Mouse (Mus musculus) adipocyte (in vitro differentiated cells): ENCODE measurements around the gene Sv2b.
A peak's percentile ranks its signal among the peaks of the same experiment; 100 is the strongest.

ENCODE experiments used
- DNase-seq: peaks from one replicate; pipeline ENCODE4 v3.0.0-alpha.2; 2016; ENCODE audit warnings: low spot score

Gene Sv2b

DNA sequence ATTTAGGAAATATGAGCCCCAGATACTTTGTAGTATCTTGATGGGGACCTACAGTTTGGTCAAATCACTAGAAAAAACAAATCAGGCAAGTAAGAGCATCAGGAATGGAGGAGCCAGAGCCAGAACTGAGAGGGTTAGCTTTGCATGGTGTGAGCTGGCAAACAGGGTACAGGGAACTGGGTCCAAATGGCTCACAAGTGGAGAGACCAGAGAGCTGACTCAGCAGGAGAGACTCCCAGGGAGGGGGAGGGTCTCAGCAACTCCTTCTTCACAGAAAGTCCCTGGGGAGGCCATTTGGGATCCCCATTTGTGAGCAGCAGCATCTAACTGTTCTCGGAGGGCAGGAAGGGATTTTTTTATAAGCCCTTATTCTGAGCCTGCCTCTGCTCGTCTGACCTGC lies 18.5 kb downstream of the Sv2b start:
- no peak for DNase-seq

DNA sequence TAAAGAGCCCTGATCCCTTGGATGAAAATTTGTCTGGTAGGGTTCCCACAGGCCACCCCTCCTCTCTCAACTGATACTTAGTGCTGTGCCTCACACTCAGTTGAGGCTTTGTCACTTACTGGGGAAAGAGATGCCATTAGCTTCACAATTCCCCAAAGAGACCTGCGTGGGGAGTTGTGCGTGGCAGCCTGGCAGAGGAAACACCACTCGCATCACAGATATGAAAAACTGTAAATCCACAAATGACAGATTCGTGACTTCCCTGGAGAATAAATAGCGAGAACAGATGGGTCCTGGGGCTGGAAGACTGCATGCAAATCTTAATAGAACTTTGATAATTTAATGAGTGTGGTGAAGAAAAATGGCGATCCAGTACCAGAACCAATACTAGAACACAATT lies 21.8 kb downstream of the Sv2b start:
- no peak for DNase-seq

DNA sequence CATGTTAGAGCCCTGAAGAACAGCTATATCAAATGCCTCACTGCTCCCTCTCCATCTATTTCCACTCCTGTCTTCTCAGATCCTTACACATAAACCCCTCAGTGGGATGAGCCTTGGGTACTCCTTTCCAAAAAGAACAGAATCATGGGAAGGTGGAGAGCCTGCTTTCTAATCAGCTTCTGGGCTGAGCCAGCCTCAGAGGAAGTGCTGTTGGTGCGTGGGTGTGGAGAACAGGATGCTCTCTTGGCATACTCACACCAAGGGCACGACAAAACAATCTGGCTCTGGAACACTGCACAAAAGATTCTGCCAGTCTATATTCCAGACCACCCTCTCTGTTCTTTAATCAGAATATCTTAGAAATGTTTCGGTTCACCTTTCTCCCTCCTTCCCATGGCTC lies 26.1 kb downstream of the Sv2b start:
- no peak for DNase-seq

DNA sequence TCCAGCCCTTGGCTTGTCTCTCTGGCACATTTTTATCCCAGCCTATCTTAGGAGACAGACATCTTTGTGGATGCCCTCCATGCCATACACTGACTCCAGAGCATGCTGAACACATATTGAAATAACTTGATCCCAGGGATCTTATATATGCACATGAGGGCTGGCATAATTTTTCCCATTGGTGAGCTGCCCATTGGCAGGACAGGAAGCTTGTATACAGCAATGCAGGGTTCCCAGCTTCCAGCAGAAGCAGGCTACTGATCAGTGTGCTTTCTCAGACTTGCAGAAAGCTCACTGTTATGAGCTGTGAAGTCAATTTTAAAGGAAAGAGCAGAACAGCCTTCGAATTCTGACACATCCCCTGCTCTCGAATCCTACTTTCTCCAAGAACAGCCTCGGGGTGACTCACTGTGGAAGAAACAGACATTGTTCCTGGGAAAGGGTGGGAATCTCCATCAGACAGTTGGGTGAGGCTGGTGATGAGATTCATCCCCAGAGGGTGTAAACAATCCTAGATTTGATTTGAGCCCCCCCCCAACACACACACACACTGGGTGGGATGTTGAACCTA lies 26.9 kb downstream of the Sv2b start:
- no peak for DNase-seq

DNA sequence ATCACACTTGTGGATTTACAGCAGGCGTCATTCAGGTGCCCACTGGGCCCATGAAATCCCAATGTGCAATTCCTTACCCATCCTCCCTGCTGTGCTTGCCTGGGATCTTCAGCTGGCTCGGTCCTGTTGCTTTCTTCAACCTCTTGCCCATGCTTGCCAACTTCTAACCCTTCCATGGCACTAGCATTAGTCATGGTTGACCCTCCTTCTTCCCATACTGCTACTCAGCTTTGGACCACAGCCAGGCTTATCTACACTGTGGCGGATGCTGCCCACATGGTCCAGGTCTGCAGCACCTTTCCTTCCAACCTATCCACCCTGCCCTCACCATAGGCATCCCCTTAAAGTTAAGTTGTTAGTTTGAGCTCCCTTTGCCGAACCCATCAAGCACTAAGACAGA lies 28.0 kb downstream of the Sv2b start:
- no peak for DNase-seq

DNA sequence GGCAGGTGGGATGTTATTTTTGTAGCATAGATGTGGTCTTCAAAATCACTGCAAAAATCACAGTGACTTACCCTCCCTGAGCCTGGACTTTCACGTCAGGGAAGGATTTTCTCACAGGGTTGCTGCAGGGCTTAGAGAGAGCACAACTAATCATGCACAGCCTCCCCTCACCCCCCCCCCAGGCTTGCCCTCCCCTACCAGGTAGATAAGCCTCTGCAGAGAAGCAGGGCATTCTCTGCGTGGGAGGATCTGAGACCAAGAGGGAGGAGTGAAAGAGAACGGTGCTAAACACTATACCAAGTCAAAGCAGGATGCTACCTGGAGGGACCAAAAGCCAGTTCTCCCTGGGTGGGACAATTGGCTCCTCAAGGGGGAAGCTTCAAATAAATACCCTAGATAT lies 31.2 kb downstream of the Sv2b start:
- DNase-seq, result no peak

DNA sequence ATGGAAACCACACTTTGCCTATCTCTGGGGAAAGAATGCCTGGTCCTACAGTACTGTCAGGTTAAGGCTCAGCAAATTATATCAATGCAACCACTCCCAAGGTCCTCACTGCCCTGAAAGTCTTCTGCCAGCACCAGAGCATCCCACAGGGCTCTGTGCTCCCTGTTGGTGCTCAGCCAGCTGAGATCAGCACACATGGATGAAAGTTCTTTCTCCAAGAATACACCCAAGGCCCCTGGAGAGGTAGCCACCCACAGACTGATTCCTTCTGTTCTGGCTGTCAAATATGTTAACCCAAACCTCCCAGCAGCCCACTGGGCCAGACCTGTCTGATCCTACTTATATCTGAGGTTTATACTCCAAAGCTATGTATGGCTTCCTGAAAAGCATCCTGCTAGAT lies 32.3 kb downstream of the Sv2b start:
- DNase-seq, result no peak

DNA sequence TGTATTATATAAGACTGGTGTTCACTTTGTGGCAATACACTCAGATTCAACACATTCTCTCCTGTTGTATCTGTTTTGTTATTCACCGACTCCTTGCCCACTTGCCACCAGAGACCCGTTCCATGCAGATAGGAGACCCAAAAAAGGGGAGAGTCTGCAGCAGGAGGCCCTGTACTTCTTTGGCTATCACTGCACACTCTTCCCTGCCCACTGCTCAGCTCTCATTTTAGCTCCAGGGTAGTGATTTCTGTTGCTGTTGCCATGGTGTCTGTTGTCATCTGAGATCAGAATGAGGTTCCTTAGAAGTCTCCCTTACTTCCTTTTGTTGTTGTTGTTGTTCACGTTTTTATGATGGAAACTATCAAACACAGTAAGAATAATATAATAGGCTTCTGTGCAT lies 34.5 kb downstream of the Sv2b start:
- no peak for DNase-seq

DNA sequence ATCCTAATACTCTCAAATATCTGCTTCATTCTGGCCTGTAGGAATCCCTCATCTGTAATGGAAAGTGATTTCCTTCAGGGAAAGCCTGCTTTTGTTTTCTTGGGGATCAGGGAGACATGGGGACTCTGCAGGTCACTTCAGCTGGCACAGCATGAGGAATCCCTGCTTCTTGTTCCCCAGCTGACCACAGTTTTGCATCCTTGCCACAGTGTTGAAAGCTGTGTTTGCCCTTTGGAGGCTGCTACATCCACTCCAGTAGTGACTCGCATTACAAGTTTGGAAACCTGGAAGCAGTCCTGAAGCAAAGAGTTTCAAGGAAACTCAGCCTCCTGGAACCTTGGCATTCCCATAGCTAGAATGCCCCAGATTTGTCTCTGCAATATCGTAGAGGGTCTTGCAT lies 35.4 kb downstream of the Sv2b start:
- DNase-seq, result no peak

DNA sequence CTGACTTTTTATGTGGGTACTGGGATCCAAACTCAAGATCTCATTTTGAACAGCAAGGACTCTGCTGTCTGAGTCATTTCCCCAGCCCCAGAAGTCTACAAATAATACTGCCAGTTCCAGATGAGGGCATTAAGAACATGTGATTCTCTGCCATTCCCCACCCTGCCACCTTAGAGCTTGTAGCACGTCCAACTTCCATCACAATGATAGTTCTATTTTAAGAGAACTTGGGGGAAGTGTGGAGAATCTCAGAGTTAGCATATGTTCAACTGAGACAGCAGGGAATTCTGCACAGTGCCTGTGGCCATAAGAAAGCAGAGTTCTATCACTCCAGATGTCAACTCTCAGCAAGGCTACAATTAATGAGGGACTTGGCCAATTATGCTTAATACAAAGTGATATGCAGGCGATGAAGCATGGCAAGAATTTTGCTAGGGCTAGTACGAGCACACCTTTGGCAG lies 37.1 kb downstream of the Sv2b start:
- no peak for DNase-seq

DNA sequence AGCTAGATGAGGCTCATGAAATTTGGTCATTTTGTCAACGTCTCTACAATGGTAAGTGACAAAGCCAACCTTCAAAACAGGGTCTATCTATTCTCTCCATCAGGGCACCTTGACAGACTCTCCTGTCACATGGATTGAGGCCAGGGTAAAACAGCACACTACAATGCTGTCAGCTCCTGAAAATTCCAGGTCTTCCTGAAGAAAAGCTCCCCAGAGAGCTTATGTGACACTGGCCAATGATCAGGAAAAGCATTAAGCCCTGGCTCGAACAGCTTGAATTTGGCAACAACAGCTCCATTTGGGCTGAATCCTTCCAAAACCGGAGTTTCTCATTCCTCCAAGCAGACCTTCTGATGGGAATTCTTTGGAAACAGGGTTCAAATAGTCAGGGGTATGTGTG lies 37.8 kb downstream of the Sv2b start:
- DNase-seq, result no peak

DNA sequence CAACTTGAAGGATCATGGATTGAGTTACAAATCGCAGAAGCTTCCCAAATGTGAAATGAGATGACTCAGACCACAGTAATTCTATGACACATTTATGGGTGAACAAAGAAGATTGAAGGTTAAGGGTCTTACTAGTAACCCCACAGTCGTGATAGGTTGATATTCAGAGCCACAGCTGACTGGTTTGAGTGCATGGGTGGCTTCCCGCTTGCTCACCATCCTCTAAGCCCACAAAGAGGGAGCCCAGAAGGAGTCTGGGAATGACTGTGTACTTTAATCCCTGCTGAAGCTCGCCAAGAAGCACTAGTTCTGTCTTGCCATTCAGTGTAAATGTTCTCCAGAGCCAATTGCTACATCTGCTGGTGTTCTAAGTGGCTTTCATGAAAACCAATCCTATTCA lies 41.8 kb downstream of the Sv2b start:
- DNase-seq, result no peak

DNA sequence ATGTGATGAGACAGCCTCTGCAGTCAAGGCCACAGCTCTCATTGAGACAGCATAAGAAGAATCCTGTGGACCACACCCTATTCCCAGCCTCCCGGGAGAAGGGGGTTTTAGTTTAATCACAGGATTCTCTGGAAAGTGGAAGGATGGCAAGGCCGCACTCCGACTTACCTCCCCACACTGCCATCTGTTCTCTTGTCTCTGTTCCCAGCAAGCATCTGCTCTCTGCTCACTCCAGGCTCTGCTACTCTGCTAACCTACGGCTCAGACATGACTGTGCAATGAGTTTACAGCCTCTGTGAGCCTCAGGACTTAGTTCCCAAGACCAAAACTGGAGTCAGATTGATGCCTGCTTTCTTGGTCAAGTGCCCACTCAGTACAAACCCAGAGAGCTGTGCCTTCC lies 43.8 kb downstream of the Sv2b start:
- no peak for DNase-seq

DNA sequence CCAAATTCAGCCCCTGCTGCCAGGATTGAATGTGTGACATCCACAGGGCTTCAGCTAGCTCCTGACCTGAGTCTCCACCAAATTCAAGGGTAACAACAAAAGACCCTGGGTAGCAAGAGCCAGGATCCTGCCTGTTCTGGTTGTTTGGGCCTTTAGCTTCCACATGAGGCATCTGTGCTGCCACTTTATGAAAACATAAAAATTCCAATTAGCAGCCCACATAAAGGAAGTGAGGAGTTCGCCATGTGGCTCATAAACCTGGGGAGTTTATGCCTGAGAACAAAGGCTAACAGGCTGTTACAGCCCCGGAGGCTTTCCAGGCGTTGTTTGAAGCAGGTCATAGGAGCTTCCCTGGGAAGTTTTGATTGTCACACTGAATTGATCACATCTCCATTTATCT lies 49.1 kb downstream of the Sv2b start:
- no peak for DNase-seq

DNA sequence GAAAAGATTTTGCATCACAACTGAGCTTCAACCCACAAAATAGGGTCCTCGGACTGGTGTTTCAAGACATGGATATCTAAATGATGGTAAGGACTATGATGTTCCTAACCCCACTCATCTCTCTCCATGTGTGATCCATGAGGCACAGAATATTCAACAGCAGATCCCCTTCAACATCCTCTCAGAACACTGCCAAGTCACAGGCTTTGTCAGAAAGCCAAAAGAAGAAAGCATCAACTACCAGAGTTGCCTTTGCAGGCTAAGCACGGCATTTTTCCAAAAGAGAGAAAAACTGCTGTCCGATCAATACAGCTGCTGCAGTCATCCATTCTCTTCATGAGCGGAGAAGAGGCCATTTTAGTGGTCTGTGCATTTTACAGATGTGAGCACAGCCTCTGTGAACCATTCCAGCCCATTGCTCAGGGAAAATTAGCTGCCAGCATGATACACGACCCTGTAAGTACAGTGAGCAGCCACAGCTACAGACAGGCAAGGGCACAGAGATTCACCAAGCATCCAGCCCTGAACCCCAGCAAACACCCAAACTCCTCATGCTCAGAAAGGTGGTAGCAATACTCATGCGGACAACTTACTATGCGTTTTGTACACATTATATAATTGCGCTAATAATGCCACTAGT lies 55.3 kb downstream of the Sv2b start:
- no peak for DNase-seq

DNA sequence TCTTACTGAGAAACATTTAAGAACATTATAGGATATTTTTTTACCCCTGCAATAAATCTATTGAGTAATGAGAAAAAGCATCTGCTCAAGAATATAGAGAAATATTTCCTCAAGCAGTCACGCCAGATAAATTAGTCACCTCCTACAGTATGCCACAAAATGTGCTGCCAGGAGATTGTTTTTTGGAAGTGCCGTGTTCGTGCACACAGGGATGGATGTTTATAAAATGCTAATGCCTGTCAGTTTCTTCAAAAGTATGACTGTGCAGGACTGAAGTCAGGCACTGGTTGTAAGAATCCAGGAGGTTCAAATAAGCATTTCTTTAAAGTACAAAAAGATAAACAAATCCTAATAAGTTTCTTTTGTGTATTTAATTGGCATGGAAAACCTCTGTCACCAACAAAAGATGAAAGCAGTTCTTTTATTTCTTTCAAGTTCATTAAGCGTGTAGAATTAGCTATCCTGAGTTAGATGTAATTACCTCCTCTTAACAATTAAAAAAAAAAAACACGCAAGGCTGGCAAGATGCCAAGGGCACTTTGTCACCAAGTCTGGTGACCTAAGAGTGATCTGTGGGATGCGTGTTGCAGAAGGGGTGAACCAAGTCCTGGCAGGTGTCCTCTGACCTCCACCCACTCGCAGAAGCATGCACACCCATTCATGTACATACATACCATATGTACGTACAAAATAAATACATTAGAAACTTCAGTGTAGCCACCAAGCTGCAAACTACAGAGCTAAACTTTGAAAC lies 68.1 kb downstream of the Sv2b start:
- DNase-seq, result no peak

DNA sequence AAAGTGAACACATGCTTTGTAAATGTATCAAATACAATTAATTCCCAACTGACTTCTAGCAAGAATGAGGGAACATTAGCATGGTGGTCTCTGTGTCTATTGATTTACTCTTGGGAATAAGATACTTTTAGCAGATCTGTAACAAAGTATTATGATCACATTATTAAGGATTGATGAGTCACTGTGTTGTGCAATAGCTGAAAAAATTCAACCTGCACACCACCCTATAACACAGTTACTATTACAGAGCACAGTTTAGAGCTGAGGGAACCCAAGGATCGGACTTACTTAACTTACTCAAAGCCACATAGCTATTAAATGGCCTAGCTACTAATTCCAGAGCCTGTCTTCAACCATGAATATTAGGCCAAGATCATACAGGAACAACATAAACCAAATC lies 72.7 kb downstream of the Sv2b start:
- DNase-seq, result no peak

DNA sequence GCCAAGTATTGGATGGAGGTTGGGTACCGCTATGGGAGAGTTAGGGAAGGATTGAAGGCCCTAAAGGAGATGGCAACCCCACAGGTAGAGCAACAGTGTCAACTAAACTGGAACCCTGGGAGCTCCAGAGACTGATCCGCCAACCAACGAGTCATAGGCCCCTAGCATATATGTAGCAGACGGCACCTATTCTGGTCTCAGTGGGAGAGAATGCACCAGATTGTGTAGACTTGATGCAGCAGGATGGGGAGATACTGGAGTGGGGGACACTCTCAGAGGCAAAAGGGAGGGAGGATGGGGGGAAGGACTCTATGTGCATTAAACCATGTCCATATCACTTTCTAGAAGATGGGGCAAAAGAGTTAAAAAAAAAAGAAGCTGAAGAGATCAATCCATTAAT lies 84.9 kb downstream of the Sv2b start:
- no peak for DNase-seq

DNA sequence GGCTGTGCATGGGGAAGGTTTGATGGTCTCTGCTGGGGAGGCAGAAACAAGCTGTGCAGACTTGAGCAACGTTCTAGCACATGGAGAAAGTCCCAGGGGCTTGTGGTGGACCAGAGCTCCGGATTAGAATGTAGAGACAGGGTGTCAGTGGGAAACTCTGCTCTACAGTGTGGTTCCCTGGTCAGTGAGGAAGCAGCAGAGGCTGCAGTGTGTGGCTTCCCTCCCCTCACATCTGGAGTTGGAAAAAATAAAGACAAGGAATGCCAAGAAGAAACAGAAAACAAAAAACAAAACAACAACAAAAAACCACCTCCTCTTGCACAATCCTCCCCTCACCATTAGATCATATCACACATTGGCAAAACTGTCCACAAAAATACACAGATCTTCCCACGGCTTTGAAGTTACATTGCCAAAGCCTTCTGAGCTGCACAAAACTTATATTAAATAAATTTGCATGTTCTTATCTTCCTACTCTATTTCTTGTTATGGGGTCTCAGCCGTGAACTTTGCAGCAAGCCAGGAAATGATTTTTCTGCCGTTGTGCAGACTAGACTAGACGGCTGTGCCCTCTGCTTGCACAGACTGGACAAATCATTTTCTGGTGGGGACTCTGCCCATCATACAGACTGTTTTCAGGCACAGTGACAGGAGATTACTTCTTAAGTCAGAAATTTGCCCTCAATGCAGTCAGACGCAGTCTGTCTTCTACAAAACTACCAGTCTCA lies 86.2 kb downstream of the Sv2b start:
- DNase-seq, result no peak

DNA sequence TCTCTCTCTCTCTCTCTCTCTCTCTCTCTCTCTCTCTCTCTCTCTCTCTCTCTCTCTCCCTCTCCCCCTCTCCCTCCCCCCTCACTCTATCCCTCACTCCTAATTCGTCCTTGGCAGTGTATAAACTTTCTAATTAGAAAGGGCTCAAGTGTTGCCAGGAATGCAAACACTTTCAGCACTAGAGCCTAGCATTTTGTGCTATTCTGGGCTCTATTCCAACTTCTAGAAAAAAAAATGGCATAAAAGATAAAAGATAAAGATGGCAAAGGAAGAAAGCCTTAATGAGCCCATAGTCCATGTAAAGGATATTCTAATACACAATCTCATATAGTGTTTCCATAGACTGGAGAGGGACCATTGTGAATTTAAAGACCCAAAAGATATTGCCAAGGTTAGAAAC lies 88.3 kb downstream of the Sv2b start:
- no peak for DNase-seq

DNA sequence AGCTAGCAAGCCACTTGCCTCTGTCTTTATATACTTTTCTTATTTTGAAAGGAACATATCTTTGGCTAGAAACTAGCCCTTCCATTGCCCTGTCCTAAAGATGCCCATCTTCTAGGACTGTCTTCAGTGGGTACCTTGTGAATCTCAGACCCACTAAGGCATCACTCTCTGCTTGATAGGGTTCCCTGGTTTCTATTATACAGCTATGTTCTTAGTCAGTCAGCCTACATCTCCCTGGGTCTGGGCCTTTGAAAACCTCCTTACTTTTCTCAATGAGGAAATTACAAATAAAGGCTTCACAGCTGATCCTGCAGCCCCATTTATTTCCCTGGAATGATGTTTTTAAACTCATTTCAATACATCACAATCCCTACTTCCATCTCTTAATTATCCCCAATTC lies 88.8 kb downstream of the Sv2b start:
- no peak for DNase-seq

DNA sequence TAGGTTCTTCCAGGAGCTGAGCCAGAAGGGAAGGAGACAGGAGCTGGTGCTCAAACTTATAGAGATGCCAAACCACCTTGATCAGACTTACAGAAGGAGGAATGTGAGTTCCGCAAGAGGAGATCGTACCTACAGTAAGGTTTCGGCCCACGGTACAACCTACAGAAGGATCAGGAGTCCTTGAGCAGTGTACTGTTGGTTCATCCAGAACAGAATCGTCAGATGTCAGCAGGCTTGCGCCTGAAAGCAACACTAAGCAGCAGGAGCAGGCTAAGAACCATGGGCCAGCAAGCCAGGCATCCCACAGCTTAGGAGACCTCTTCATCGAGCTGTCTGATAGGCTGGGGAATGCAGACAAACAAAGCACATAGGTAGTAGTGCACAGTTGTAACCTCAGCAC lies 92.9 kb downstream of the Sv2b start:
- DNase-seq, result no peak

DNA sequence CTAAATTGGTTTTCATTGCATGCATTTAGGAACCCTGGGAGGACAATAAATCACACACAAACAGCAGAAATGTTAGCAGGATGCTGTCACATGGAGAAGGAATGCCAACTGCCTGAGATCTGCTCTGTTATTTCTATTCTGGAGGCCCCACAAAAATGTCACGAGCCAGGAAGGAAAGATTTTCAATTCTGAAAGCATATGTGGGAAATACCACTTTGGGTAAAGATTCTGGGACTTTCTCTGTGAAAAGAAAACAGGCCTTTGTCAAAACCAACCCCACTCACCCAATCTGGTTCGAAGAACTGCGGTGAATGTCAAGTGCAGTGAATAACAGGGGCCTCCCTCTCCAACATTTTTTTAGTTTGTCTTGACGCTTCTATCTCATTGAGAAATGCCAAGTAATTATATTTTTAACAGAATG lies 99.8 kb downstream of the Sv2b start:
- DNase-seq, result peak; percentile 15
